28 mouse cellular contexts compared by ENCODE assay signal in the genomic region with DNA sequence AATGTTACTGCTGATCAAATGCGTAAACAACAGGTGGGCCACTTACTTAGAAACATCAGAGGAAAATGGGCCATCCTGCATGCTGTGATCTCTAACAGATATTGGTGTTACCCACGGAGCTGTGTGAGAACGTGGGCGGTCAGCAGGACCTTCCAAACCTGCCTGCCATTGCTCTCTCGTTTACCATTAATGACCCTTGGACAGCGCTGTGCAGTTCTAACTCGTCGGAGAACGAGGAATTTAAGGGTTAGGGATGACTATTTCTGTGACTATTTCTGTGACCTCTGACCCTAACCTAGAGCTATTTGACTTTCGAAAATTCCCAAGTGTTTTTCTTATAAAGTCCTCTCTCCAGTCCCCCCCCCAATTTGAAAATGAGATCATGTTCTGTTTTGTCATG. TPM values are rescaled to one million over a fixed set of nuclear protein-coding genes. Genes with fewer than 3 reads are reported as not detected.
DNase-seq lines count a peak whose midpoint lies in the region; ATAC-seq and TF ChIP-seq lines count a peak whose summit lies in the region.
"Had no signal": no experiment of that assay in that cellular context is flagged by ENCODE, and none has a peak within 500 bp of the region (broad histone marks: within the 10 kb centered on the region; RNA-seq: fewer than 3 reads in every experiment).

No protein-coding gene starts in this region.

- intact Hi-C loops in gastrocnemius, adult 2 months (cut with DNase I), result no loop called here

- no peaks in the 10 kb centered on the region for H3K9me3 ChIP-seq in liver, embryonic 13.5 days (replicated peaks)
- no peaks in the 10 kb centered on the region for H3K9me3 ChIP-seq in liver, embryonic 16.5 days (replicated peaks; ENCODE audit: control insufficient read depth, low read length)
- H3K9me3 ChIP-seq: embryonic facial prominence, embryonic 12.5 days; embryonic facial prominence, embryonic 15.5 days; G1E; heart, embryonic 10.5 days; heart, embryonic 13.5 days; hindbrain, embryonic 13.5 days had no signal

- peak; percentile 45; the same call in 1 of the 2 replicates for ATAC-seq in liver, embryonic 13.5 days (ENCODE audit: low read depth)
- peak; percentile 87 for ATAC-seq in liver, embryonic 16.5 days (ENCODE audit: low read depth)
- ATAC-seq: forebrain, embryonic 14.5 days; Patski had no signal

- H3K4me2 ChIP-seq in liver, embryonic 13.5 days, result no peak overlapping the region
- no peak overlapping the region for H3K4me2 ChIP-seq in liver, embryonic 16.5 days (ENCODE audit: low read depth, low read length)
- H3K4me2 ChIP-seq: embryonic facial prominence, embryonic 12.5 days; embryonic facial prominence, embryonic 15.5 days; heart, embryonic 13.5 days; hindbrain, embryonic 13.5 days had no signal

- DNase-seq in kidney, adult 2 months, result peak; percentile 62
- DNase-seq in kidney, adult 11 months, result no peak
- DNase-seq in liver, embryonic 13.5 days, result no peak
- DNase-seq in liver, result no peak
- no peak for DNase-seq in gastrocnemius, adult 2 months
- no peak for DNase-seq in lung, adult 18-20 months
- DNase-seq: adrenal gland, adult 2 months; adrenal gland, postnatal 14 days; B cell, adult 2 months; cerebellum, adult 11 months; cerebellum, adult 2 months; cerebellum, adult 9-11 months; cerebellum, postnatal 25 days; forebrain, postnatal 0 days; gastrocnemius, postnatal 36 days; heart, adult 2 months; heart, postnatal 14 days; heart, postnatal 4 days had no signal

- TF ChIP-seq CTCF in kidney, adult 2 months (conservative IDR thresholded peaks at IDR 0.05; ENCODE audit: insufficient read depth, insufficient read length, low read depth, low read length), result no peak
- TF ChIP-seq CTCF in gastrocnemius, adult 2 months (IDR thresholded peaks at IDR 0.05), result no peak

- WGBS in kidney, adult 2 months, result 61% methylated on average over 10 of the region's 10 CpGs
- WGBS in liver, embryonic 13.5 days (ENCODE audit: insufficient replicate concordance), result 58% methylated on average over 10 of the region's 10 CpGs
- WGBS in liver, embryonic 16.5 days (ENCODE audit: insufficient replicate concordance), result 52% methylated on average over 10 of the region's 10 CpGs

- peaks cover 7% of the 10 kb centered on the region for H3K4me1 ChIP-seq in kidney, adult 2 months (ENCODE audit: control insufficient read depth, insufficient read depth, low read length)
- H3K4me1 ChIP-seq in liver, embryonic 13.5 days (replicated peaks), result 0 out of 2 replicates have a peak, but pooled peaks cover 8% of the 10 kb centered on the region
- peaks cover 5% of the 10 kb centered on the region for H3K4me1 ChIP-seq in liver, embryonic 16.5 days (ENCODE audit: control insufficient read depth, low read depth, low read length)

- no peak for TF ChIP-seq POLR2A in kidney, adult 2 months (IDR thresholded peaks at IDR 0.05; ENCODE audit: low read depth, low read length)

- no peak overlapping the region for H3K4me3 ChIP-seq in kidney, adult 2 months (ENCODE audit: insufficient read depth, low read depth, low read length)
- no peak overlapping the region for H3K4me3 ChIP-seq in liver, embryonic 13.5 days (replicated peaks)
- no peak overlapping the region for H3K4me3 ChIP-seq in liver, embryonic 16.5 days (ENCODE audit: low read depth, low read length)
- H3K4me3 ChIP-seq in gastrocnemius, adult 2 months, result no peak overlapping the region
- H3K4me3 ChIP-seq: embryonic facial prominence, embryonic 12.5 days; embryonic facial prominence, embryonic 15.5 days; heart, adult 2 months; heart, embryonic 10.5 days; heart, embryonic 13.5 days; hindbrain, embryonic 13.5 days had no signal

- H3K27ac ChIP-seq in kidney, adult 2 months (ENCODE audit: insufficient read depth, low read depth, low read length), result no peak overlapping the region
- no peak overlapping the region for H3K27ac ChIP-seq in liver, embryonic 13.5 days
- H3K27ac ChIP-seq in liver, embryonic 16.5 days (ENCODE audit: low read length), result no peak overlapping the region
- H3K27ac ChIP-seq in gastrocnemius, adult 2 months, result no peak overlapping the region
- H3K27ac ChIP-seq: embryonic facial prominence, embryonic 12.5 days; embryonic facial prominence, embryonic 15.5 days; heart, adult 2 months; heart, embryonic 13.5 days; hindbrain, embryonic 13.5 days had no signal

- H3K27me3 ChIP-seq in kidney, adult 2 months (replicated peaks; ENCODE audit: control insufficient read depth, insufficient read depth, low read length), result no peaks in the 10 kb centered on the region
- H3K27me3 ChIP-seq in liver, embryonic 13.5 days, result no peaks in the 10 kb centered on the region
- no peaks in the 10 kb centered on the region for H3K27me3 ChIP-seq in liver, embryonic 16.5 days (ENCODE audit: control insufficient read depth, insufficient read depth, low read depth, low read length)
- H3K27me3 ChIP-seq: CH12.LX; embryonic facial prominence, embryonic 12.5 days; embryonic facial prominence, embryonic 15.5 days; hindbrain, embryonic 13.5 days had no signal

- H3K9ac ChIP-seq in liver, embryonic 13.5 days, result no peak overlapping the region
- H3K9ac ChIP-seq in liver, embryonic 16.5 days (ENCODE audit: low read depth, low read length), result no peak overlapping the region
- H3K9ac ChIP-seq: embryonic facial prominence, embryonic 12.5 days; embryonic facial prominence, embryonic 15.5 days; forebrain, postnatal 0 days; heart, embryonic 13.5 days had no signal

- H3K36me3 ChIP-seq in kidney, adult 2 months (ENCODE audit: control insufficient read depth, insufficient read depth, low read length), result no peaks in the 10 kb centered on the region
- no peaks in the 10 kb centered on the region for H3K36me3 ChIP-seq in liver, embryonic 13.5 days
- no peaks in the 10 kb centered on the region for H3K36me3 ChIP-seq in liver, embryonic 16.5 days (ENCODE audit: control insufficient read depth, insufficient read depth)
- H3K36me3 ChIP-seq: embryonic facial prominence, embryonic 12.5 days; embryonic facial prominence, embryonic 15.5 days; G1E; heart, embryonic 10.5 days; heart, embryonic 13.5 days; hindbrain, embryonic 13.5 days had no signal

RNA-seq across cellular contexts. Expression of a gene that starts 22.1 kb away (rescaled TPM):
- polyA plus RNA-seq in kidney, adult 2 months (2012; rRNA removed), result 31.7 and 37.6 TPM in 2 replicates
- 0.77 and 1.6 TPM in 2 replicates for polyA plus RNA-seq in liver, embryonic 13.5 days (2015; fragmentation: Nextera tagmentation; extraction: Ambion mirVana)
- 1.7 and 2.1 TPM in 2 replicates for polyA plus RNA-seq in liver, embryonic 16.5 days (2015; fragmentation: Nextera tagmentation; extraction: Ambion mirVana)
- 10 to 100 TPM; 15.0 to 17.6 TPM for total RNA-seq in gastrocnemius, adult 2 months (2021)
- total RNA-seq: CH12.LX had no signal
- polyA plus RNA-seq: G1E had no signal

Comparison
In these comparisons a context has a peak if more than half of its experiments do, and no peak if none do; other contexts are left out.
1. RNA of a gene that starts 22.1 kb away (polyA plus RNA-seq): 31.7 to 37.6 TPM in kidney, adult 2 months; 1.7 to 2.1 TPM in liver, embryonic 16.5 days and 0.77 to 1.6 TPM in liver, embryonic 13.5 days; every median in the first group is over 10 times any median in the second.